Mouse (Mus musculus) cerebellum, adult 2 months (tissue): Measurements from ENCODE around the gene Xk.

ENCODE experiments used
- CTCF ChIP-seq: fragments of 200-500 bp; IDR thresholded peaks from 2 replicates; pipeline ENCODE4 v1.5.1; 2011; ENCODE audit warnings: low read depth, mild to moderate bottlenecking, control low read depth, low read length, moderate library complexity, borderline replicate concordance; ENCODE audit not compliant: insufficient read depth
- POLR2A ChIP-seq: fragments of 200-500 bp; IDR thresholded peaks from 2 replicates; pipeline ENCODE4 v1.6.1; 2011; ENCODE audit warnings: low read length, control low read depth, borderline replicate concordance; ENCODE audit not compliant: insufficient read depth

DNA sequence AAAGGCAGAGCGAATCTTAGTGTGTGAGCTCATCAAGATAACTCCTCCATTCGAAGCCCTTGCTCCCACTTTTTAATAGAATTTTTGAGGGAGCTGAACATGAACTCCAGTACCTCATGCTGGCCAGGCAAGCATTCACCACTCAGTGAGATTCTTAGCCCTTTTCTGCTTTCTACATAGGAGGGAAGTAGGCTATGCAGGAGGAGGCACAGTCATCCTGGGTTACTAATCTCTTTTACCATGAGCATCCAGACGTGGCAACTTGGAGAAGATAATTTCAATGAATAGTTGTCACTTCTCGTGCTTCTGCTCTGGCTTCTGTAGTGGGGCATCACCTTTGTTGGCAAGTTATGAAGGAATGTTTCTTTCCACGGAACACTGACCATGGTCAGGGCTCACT lies 15.8 kb upstream of the Xk start, which contains the start of gene Gm14862:
- no peak for TF ChIP-seq CTCF
- TF ChIP-seq POLR2A, result no peak
